Mouse (Mus musculus): ENCODE results near the gene Inpp5f. TPM values are rescaled to one million over a fixed set of nuclear protein-coding genes. Genes with fewer than 3 reads are reported as not detected.

Gene Inpp5f
- polyA plus RNA-seq, 1 experiment: 0.05 TPM

- H3K9me3 ChIP-seq (ENCODE audit: control insufficient read depth, low read length): no peaks in the 10 kb centered on the region
- H3K36me3 ChIP-seq (ENCODE audit: control insufficient read depth): no peaks in the 10 kb centered on the region
- no peak overlapping the region for H3K4me3 ChIP-seq (replicated peaks)
- H3K27me3 ChIP-seq (ENCODE audit: control insufficient read depth): no peaks in the 10 kb centered on the region
- TF ChIP-seq GATA1 (IDR thresholded peaks at IDR 0.05; ENCODE audit: low read length): no peak
- peaks cover 29% of the 10 kb centered on the region for H3K4me1 ChIP-seq (ENCODE audit: control insufficient read depth)
Measured at GRCm38 (mm10) chr7:128575794-128576193, 35.3 kb upstream of the Inpp5f start.

DNA sequence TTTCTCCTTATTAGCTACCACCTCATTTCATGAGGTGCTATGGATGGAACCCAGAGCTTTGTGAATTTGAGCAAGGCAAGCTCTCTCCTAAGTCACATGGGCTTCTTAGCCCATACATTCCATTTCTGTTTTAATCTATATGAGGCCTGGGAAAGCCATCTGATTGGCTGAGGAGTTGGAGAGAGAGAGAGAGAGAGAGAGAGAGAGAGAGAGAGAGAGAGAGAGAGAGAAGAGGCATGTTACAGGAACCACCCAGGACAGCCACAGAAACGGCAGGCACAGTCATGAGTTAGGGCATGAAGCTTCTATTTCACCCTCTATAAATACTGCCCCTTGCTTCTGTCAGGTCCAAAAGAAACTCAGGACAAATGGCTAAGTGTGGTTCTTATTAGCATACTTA is 33.5 kb upstream of the Inpp5f start:
- H3K4me1 ChIP-seq (ENCODE audit: control insufficient read depth): peaks cover 22% of the 10 kb centered on the region
- no peak overlapping the region for H3K4me3 ChIP-seq (replicated peaks)
- no peaks in the 10 kb centered on the region for H3K9me3 ChIP-seq (ENCODE audit: control insufficient read depth, low read length)
- no peaks in the 10 kb centered on the region for H3K36me3 ChIP-seq (ENCODE audit: control insufficient read depth)
- no peaks in the 10 kb centered on the region for H3K27me3 ChIP-seq (ENCODE audit: control insufficient read depth)
- no peak for TF ChIP-seq GATA1 (IDR thresholded peaks at IDR 0.05; ENCODE audit: low read length)
- TF ChIP-seq TAL1 (IDR thresholded peaks at IDR 0.05; ENCODE audit: low read length): no peak

- no peaks in the 10 kb centered on the region for H3K9me3 ChIP-seq (ENCODE audit: control insufficient read depth, low read length)
- H3K36me3 ChIP-seq (ENCODE audit: control insufficient read depth): no peaks in the 10 kb centered on the region
- no peak overlapping the region for H3K4me3 ChIP-seq (replicated peaks)
- TF ChIP-seq GATA1 (IDR thresholded peaks at IDR 0.05; ENCODE audit: low read length) (no peak), TAL1 (IDR thresholded peaks at IDR 0.05; ENCODE audit: low read length) (no peak)
- peaks cover 28% of the 10 kb centered on the region for H3K4me1 ChIP-seq (ENCODE audit: control insufficient read depth)
- no peaks in the 10 kb centered on the region for H3K27me3 ChIP-seq (ENCODE audit: control insufficient read depth)
Measured at GRCm38 (mm10) chr7:128578199-128578945, 32.8 kb upstream of the Inpp5f start.

DNA sequence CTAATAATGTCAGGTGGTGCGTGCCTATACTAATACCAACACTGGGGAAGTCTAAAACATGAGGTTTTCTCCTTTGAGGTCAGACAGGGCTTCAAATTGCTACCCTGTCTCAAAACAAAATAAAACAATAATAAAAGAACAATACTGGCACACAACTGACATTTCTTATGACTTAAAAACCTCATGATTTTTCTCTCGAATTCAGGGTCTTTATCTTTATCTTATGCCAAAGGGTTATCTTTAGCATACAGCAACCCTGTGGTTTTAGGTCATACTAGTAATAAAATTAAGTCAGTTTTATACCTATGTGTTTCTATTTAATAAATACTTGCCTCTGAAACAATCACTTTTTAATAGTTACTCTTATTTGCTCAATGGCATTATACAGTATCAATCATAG is 31.7 kb upstream of the Inpp5f start:
- H3K4me1 ChIP-seq (ENCODE audit: control insufficient read depth): peaks cover 30% of the 10 kb centered on the region
- H3K4me3 ChIP-seq (replicated peaks): no peak overlapping the region
- H3K36me3 ChIP-seq (ENCODE audit: control insufficient read depth): no peaks in the 10 kb centered on the region
- TF ChIP-seq TAL1 (IDR thresholded peaks at IDR 0.05; ENCODE audit: low read length): no peak
- no peak for TF ChIP-seq GATA1 (IDR thresholded peaks at IDR 0.05; ENCODE audit: low read length)
- H3K9me3 ChIP-seq (ENCODE audit: control insufficient read depth, low read length): no peaks in the 10 kb centered on the region
- H3K27me3 ChIP-seq (ENCODE audit: control insufficient read depth): no peaks in the 10 kb centered on the region

DNA sequence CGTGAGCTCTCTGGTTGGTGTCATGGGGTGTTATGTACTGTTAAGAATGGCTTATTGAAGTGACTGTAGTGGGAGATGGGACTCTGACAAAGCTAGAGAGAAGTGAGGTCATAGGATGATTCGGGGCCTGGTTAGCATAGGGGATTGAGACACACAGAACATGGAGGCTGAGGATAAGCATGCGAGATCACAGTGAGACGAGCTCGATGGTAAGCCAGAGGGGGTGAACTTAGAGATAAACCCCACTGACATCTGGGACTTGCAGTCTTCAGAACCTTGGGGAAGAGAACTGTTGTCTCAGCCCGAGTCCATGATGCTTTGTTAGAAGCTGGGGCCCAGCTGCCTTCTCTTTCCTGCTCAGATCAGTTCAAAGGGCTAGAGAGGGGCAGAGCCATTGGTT is 30.8 kb upstream of the Inpp5f start:
- H3K4me1 ChIP-seq (ENCODE audit: control insufficient read depth): peaks cover 30% of the 10 kb centered on the region
- H3K9me3 ChIP-seq (ENCODE audit: control insufficient read depth, low read length): no peaks in the 10 kb centered on the region
- TF ChIP-seq GATA1 (IDR thresholded peaks at IDR 0.05; ENCODE audit: low read length) (no peak), TAL1 (IDR thresholded peaks at IDR 0.05; ENCODE audit: low read length) (no peak)
- H3K27me3 ChIP-seq (ENCODE audit: control insufficient read depth): no peaks in the 10 kb centered on the region
- no peaks in the 10 kb centered on the region for H3K36me3 ChIP-seq (ENCODE audit: control insufficient read depth)
- no peak overlapping the region for H3K4me3 ChIP-seq (replicated peaks)

DNA sequence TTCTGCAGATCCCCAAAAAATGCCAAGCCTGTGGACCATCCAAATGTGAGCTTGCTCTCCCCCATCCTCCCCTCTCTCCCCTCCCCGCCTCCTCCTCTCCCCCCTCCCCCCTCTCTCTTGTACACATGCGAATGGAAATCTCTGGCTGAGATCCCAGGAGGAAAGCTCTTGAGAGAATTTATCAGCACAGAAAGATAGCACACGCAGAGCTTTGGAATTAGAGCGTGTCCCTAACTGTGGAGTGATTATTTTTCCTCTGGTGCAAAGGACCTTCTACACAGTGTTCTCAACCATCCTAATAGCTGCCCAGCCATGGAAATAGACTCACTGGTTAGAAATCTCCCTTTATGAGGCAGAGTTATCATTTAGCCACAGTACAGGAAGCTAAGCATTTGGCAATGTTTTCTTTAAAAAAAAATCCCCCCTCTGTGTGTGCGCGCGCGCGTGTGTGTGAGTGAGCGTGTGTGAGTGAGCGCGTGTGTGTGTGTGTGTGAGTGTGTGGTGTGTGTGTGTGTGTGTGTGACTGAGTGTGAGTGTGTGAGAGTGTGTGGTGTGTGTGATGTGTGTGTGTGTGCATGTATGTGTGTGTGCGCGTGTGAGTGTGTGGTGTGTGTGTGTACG is 29.2 kb upstream of the Inpp5f start:
- peaks cover 31% of the 10 kb centered on the region for H3K4me1 ChIP-seq (ENCODE audit: control insufficient read depth)
- no peaks in the 10 kb centered on the region for H3K36me3 ChIP-seq (ENCODE audit: control insufficient read depth)
- no peak overlapping the region for H3K4me3 ChIP-seq (replicated peaks)
- H3K9me3 ChIP-seq (ENCODE audit: control insufficient read depth, low read length): no peaks in the 10 kb centered on the region
- no peak for TF ChIP-seq TAL1 (IDR thresholded peaks at IDR 0.05; ENCODE audit: low read length)
- no peak for TF ChIP-seq GATA1 (IDR thresholded peaks at IDR 0.05; ENCODE audit: low read length)
- H3K27me3 ChIP-seq (ENCODE audit: control insufficient read depth): no peaks in the 10 kb centered on the region

- peaks cover 41% of the 10 kb centered on the region for H3K4me1 ChIP-seq (ENCODE audit: control insufficient read depth)
- H3K27me3 ChIP-seq (ENCODE audit: control insufficient read depth): no peaks in the 10 kb centered on the region
Measured at GRCm38 (mm10) chr7:128583213-128583948, 27.7 kb upstream of the Inpp5f start.

DNA sequence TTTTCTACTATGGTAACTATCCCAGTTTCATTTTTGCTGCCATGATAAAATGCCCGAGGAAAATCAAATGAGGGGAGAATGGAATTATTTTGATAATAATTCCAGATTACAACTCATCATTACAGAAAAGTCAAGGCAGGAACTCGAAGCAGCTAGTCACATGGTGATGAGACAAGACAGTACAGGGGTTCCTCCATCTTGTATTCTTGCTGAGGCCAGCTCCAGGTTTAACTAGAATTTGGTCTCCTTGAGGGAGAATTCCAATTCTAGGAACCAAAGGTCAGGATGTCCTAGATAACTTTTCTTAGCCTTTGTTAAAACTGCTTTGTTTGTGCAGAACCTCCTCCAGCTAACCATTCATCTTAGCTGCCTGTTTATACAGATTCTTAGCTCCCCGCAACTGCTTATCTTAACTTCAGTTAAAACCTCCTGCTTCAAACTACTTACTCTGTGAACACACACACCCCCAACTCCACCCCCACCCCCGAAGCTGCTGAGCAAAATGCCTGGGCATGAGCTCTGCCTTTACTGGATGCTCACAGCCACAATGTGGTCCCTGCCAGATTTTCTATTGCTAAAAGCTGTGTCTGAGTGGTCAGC is 23.7 kb upstream of the Inpp5f start:
- no peak overlapping the region for H3K4me3 ChIP-seq (replicated peaks)
- no peaks in the 10 kb centered on the region for H3K36me3 ChIP-seq (ENCODE audit: control insufficient read depth)
- no peaks in the 10 kb centered on the region for H3K27me3 ChIP-seq (ENCODE audit: control insufficient read depth)
- no peaks in the 10 kb centered on the region for H3K9me3 ChIP-seq (ENCODE audit: control insufficient read depth, low read length)
- peaks cover 35% of the 10 kb centered on the region for H3K4me1 ChIP-seq (ENCODE audit: control insufficient read depth)
- TF ChIP-seq GATA1 (IDR thresholded peaks at IDR 0.05; ENCODE audit: low read length): no peak
- no peak for TF ChIP-seq TAL1 (IDR thresholded peaks at IDR 0.05; ENCODE audit: low read length)

More at GRCm38 (mm10) chr7:128583213-128583948, 27.7 kb upstream of the Inpp5f start:
- H3K36me3 ChIP-seq (ENCODE audit: control insufficient read depth): no peaks in the 10 kb centered on the region
- H3K9me3 ChIP-seq (ENCODE audit: control insufficient read depth, low read length): no peaks in the 10 kb centered on the region
- TF ChIP-seq TAL1 (IDR thresholded peaks at IDR 0.05; ENCODE audit: low read length) (no peak), GATA1 (IDR thresholded peaks at IDR 0.05; ENCODE audit: low read length) (no peak)
- no peak overlapping the region for H3K4me3 ChIP-seq (replicated peaks)

Data from erythroblast, embryonic 14.5 days (primary cell).